Mouse (Mus musculus) urinary bladder, adult 2 months (tissue): ENCODE data around the gene Zbtb4. TPM values are rescaled to one million over a fixed set of nuclear protein-coding genes. Genes with fewer than 3 reads are reported as not detected.

Experiments used
- polyA plus RNA-seq: library from polyadenylated mRNA; depleted of rRNA; stranded (reverse); fragments of >200 nt; gene quantifications from 2 replicates; pipeline ENCODE4 v1.2.3, GENCODE M21; 2012; rRNA removed

Gene Zbtb4
- polyA plus RNA-seq, 1 experiment, result 35.6 TPM

Other genes starting within 250 kb of the Zbtb4 start
- gene Dnah2, start 216.8 kb upstream of the Zbtb4 start, polyA plus RNA-seq, result 0.19 and 0.22 TPM in 2 replicates
- gene Efnb3, start 205.7 kb upstream of the Zbtb4 start, polyA plus RNA-seq, result 0.99 and 1.1 TPM in 2 replicates
- 7.2 and 7.3 TPM in 2 replicates for gene Wrap53, start 185.7 kb upstream of the Zbtb4 start, polyA plus RNA-seq
- gene Trp53, start 185.6 kb upstream of the Zbtb4 start, polyA plus RNA-seq, result 77.8 and 85.8 TPM in 2 replicates
- 23.5 and 46.2 TPM in 2 replicates for gene Atp1b2, start 160.0 kb upstream of the Zbtb4 start, polyA plus RNA-seq
- not detected in 2 replicates for gene Shbg, start 148.0 kb upstream of the Zbtb4 start, polyA plus RNA-seq
- 18.4 and 19.5 TPM in 2 replicates for gene Sat2, start 143.9 kb upstream of the Zbtb4 start, polyA plus RNA-seq
- 74.8 and 85.8 TPM in 2 replicates for gene Fxr2, start 132.9 kb upstream of the Zbtb4 start, polyA plus RNA-seq
- gene Sox15, start 110.6 kb upstream of the Zbtb4 start, polyA plus RNA-seq, result 33.7 and 43.5 TPM in 2 replicates
- gene Mpdu1, start 103.3 kb upstream of the Zbtb4 start, polyA plus RNA-seq, result 62.0 and 86.7 TPM in 2 replicates
- gene Cd68, start 99.8 kb upstream of the Zbtb4 start, polyA plus RNA-seq, result 20.5 and 24.9 TPM in 2 replicates
- gene Eif4a1, start 93.5 kb upstream of the Zbtb4 start, polyA plus RNA-seq, result 461 and 554 TPM in 2 replicates
- 83.4 and 108 TPM in 2 replicates for gene Senp3, start 83.8 kb upstream of the Zbtb4 start, polyA plus RNA-seq
- gene Tnfsf13, start 80.1 kb upstream of the Zbtb4 start, polyA plus RNA-seq, result 5.1 and 6.8 TPM in 2 replicates
- gene Tnfsf12, start 70.1 kb upstream of the Zbtb4 start, polyA plus RNA-seq, result 85.4 and 87.0 TPM in 2 replicates
- gene Tnfsfm13, start 69.8 kb upstream of the Zbtb4 start, polyA plus RNA-seq, result 10.0 and 10.3 TPM in 2 replicates
- 9.4 and 24.4 TPM in 2 replicates for gene Polr2a, start 7.3 kb upstream of the Zbtb4 start, polyA plus RNA-seq
- gene Slc35g3, start 3.9 kb upstream of the Zbtb4 start, polyA plus RNA-seq, result 0.07 TPM in 1 of 2 replicates, not detected in the other
- 15.6 and 25.0 TPM in 2 replicates for gene Chrnb1, start 30.0 kb downstream of the Zbtb4 start, polyA plus RNA-seq
- 6.3 and 7.2 TPM in 2 replicates for gene Fgf11, start 35.9 kb downstream of the Zbtb4 start, polyA plus RNA-seq
- gene Tmem102, start 39.7 kb downstream of the Zbtb4 start, polyA plus RNA-seq, result 11.5 and 13.2 TPM in 2 replicates
- not detected in 2 replicates for gene Gm39566, start 49.4 kb downstream of the Zbtb4 start, polyA plus RNA-seq
- not detected in 2 replicates for gene Spem2, start 52.6 kb downstream of the Zbtb4 start, polyA plus RNA-seq
- gene Spem1, start 56.3 kb downstream of the Zbtb4 start, polyA plus RNA-seq, result 0.55 and 0.71 TPM in 2 replicates
- gene Nlgn2, start 71.9 kb downstream of the Zbtb4 start, polyA plus RNA-seq, result 18.3 and 27.7 TPM in 2 replicates
- 202 and 261 TPM in 2 replicates for gene Tmem256, start 72.6 kb downstream of the Zbtb4 start, polyA plus RNA-seq
- 104 and 110 TPM in 2 replicates for gene Plscr3, start 80.5 kb downstream of the Zbtb4 start, polyA plus RNA-seq
- 15.2 and 15.4 TPM in 2 replicates for gene Tnk1, start 92.8 kb downstream of the Zbtb4 start, polyA plus RNA-seq
- not detected in 2 replicates for gene Tmem95, start 112.1 kb downstream of the Zbtb4 start, polyA plus RNA-seq
- gene Kctd11, start 115.5 kb downstream of the Zbtb4 start, polyA plus RNA-seq, result 11.8 and 13.8 TPM in 2 replicates
- 2.0 and 2.5 TPM in 2 replicates for gene Acap1, start 129.6 kb downstream of the Zbtb4 start, polyA plus RNA-seq
- 1.1 and 1.3 TPM in 2 replicates for gene 2810408A11Rik, start 135.1 kb downstream of the Zbtb4 start, polyA plus RNA-seq
- 43.4 and 47.8 TPM in 2 replicates for gene Neurl4, start 135.2 kb downstream of the Zbtb4 start, polyA plus RNA-seq
- gene Gps2, start 148.0 kb downstream of the Zbtb4 start, polyA plus RNA-seq, result 56.3 and 63.2 TPM in 2 replicates
- 565 and 624 TPM in 2 replicates for gene Eif5a, start 156.0 kb downstream of the Zbtb4 start, polyA plus RNA-seq
- 3.7 and 6.2 TPM in 2 replicates for gene Ybx2, start 169.9 kb downstream of the Zbtb4 start, polyA plus RNA-seq
- gene Slc2a4, start 182.3 kb downstream of the Zbtb4 start, polyA plus RNA-seq, result 146 and 167 TPM in 2 replicates
- 67.1 and 69.1 TPM in 2 replicates for gene Cldn7, start 198.9 kb downstream of the Zbtb4 start, polyA plus RNA-seq
- gene Ctdnep1, start 215.2 kb downstream of the Zbtb4 start, polyA plus RNA-seq, result 82.0 and 95.4 TPM in 2 replicates
- 57.6 and 61.4 TPM in 2 replicates for gene Elp5, start 216.6 kb downstream of the Zbtb4 start, polyA plus RNA-seq
- gene Gabarap, start 225.2 kb downstream of the Zbtb4 start, polyA plus RNA-seq, result 374 and 440 TPM in 2 replicates
- gene Phf23, start 229.9 kb downstream of the Zbtb4 start, polyA plus RNA-seq, result 35.8 and 36.4 TPM in 2 replicates
- gene Dvl2, start 234.7 kb downstream of the Zbtb4 start, polyA plus RNA-seq, result 11.9 and 16.7 TPM in 2 replicates
- gene Acadvl, start 249.5 kb downstream of the Zbtb4 start, polyA plus RNA-seq, result 95.7 and 100 TPM in 2 replicates